Mouse (Mus musculus): ENCODE measurements around the gene Kcng3. TPM values are rescaled to one million over a fixed set of nuclear protein-coding genes. Genes with fewer than 3 reads are reported as not detected.

The Kcng3 gene
- polyA plus RNA-seq, 1 experiment from 2014 or later: not detected

DNA sequence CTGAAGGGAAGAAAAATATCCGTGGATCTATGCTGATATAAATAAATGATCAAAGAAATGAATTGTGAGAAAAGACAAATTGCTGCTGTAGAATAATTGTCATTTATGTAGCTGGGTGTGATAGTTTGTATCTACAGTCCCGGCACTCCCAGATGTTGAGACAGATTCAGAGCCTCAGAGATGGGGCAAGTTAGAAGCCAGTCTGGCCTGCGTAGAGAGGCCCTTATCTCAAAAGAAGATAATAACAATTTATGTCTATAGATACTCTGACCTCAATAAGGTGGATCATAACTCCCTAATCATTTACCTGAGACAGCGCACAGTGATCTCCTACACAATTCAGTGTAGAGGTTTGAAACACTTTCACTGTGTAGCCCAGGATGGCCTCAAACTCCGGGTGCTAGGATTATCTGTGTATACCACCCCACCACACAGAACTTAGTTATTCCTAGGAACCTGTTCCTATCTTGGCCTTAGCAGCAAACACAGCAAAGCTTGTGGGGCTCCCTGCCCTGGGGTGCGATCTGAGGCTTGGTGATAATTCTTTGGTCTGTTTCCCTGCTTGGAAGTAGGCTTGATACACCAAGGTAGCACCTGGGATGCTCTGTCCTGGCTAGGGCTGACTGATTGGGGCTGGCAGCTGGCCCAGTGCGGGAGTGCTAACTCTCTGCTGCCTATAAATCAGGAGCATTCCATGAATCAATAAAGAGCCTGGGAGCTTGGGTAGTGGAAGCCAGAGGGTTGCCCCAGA, 19.4 kb upstream of the Kcng3 start:
- DNase-seq (ENCODE audit: low spot score): no peak
- WGBS: 86% methylated on average over 7 of the region's 7 CpGs
- H3K27me3 ChIP-seq (replicated peaks; ENCODE audit: low read depth, poor library complexity, severe bottlenecking): no peaks in the 10 kb centered on the region
- no peaks in the 10 kb centered on the region for H3K9me3 ChIP-seq
- H3K4me1 ChIP-seq: peaks cover 6% of the 10 kb centered on the region; the same call in 1 of the 2 replicates
- no peak overlapping the region for H3K4me3 ChIP-seq
- no peaks in the 10 kb centered on the region for H3K36me3 ChIP-seq (replicated peaks)
- H3K27ac ChIP-seq (replicated peaks): no peak overlapping the region

DNA sequence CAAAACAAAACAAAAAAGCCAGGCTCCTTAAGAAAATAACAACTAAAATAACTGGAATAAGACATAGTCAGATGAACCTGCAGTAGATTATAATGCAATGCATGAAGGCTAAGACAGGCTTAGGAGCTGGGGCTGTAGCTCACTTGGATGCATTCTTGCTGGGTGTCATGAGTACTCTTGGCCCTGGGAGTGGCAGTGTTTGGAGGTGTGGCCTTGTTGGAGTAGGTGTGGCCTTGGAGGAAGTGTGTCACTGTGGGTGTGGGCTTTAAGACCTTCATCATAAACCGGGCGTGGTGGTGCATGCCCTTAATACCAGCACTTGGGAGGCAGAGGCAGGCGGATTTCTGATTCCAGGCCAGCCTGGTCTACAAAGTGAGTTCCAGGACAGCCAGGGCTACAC, 18.3 kb upstream of the Kcng3 start:
- WGBS: 90% methylated on average over 3 of the region's 3 CpGs
- DNase-seq (ENCODE audit: low spot score): no peak
- no peaks in the 10 kb centered on the region for H3K36me3 ChIP-seq (replicated peaks)
- H3K4me3 ChIP-seq: no peak overlapping the region
- H3K9me3 ChIP-seq: no peaks in the 10 kb centered on the region
- H3K27ac ChIP-seq (replicated peaks): no peak overlapping the region
- peaks cover 8% of the 10 kb centered on the region; the same call in 1 of the 2 replicates for H3K4me1 ChIP-seq
- no peaks in the 10 kb centered on the region for H3K27me3 ChIP-seq (replicated peaks; ENCODE audit: low read depth, poor library complexity, severe bottlenecking)

DNA sequence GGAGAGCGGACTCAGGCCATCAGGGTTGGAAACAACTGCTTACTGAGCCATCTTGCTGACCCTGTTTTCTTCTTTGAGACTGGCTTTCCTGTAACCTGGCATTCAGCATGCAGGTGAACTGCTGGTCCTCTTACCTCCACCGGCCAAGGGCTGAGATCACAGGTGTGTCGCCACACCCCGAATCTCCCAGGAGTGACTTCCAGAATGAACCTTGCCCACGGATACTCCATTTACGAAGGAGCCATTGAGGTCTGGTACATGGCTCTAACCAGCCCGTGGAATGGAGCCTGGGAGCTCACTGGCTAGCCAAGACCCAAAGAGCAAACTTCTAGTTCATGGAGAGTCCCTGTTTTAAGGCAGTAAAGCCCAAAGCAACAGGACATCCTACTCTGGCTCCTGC, 15.7 kb upstream of the Kcng3 start:
- WGBS: 92% methylated on average over 7 of the region's 7 CpGs

DNA sequence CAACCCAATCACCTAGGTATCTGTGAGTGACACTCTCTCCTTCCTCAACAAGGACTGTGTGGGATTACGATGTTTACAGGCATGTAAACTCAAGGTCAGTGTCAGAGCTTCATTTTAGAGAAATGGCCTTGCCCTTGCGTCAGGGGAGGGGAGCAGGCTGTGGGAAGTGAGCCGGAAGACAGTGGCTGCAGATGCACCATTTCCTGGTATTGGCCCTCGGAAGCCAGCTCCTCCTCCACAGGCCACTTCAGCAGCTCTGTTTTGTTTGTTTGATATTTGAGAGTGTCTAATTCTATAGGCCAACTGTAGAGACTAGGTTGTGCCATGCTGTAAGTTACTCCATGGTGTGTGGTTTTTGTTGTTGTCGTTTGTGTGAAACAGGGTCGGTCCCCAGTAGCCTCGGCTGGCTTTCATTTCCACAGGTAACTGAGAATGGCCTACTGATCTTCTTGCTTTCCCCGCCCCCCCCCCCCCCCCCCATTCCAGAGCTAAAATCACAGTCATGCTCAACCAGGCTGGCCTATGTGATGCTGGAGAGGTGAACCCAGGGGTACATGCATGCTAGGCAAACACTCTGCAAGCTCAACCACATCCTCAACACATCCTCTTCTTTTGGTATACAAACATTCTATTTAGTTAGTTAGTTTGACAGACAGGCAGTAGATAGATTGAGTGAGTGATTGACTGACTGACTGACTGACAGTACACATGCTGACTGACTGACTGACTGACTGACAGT, 14.9 kb upstream of the Kcng3 start:
- Histone ChIP-seq H3K36me3 (replicated peaks) (no peaks in the 10 kb centered on the region), H3K4me1 (peaks cover 2% of the 10 kb centered on the region; the same call in 1 of the 2 replicates), H3K27me3 (replicated peaks; ENCODE audit: low read depth, poor library complexity, severe bottlenecking) (no peaks in the 10 kb centered on the region), H3K9me3 (no peaks in the 10 kb centered on the region), H3K4me3 (no peak overlapping the region), H3K27ac (replicated peaks) (no peak overlapping the region)
- WGBS: 86% methylated on average over 8 of the region's 8 CpGs
- DNase-seq (ENCODE audit: low spot score): no peak

More for the DNA sequence above, 15.7 kb upstream of the Kcng3 start:
- no peak overlapping the region for H3K4me3 ChIP-seq
- H3K27ac ChIP-seq (replicated peaks): no peak overlapping the region
- H3K36me3 ChIP-seq (replicated peaks): no peaks in the 10 kb centered on the region
- H3K4me1 ChIP-seq: peaks cover 2% of the 10 kb centered on the region; the same call in 1 of the 2 replicates
- H3K27me3 ChIP-seq (replicated peaks; ENCODE audit: low read depth, poor library complexity, severe bottlenecking): no peaks in the 10 kb centered on the region
- no peak for DNase-seq (ENCODE audit: low spot score)
- H3K9me3 ChIP-seq: no peaks in the 10 kb centered on the region

DNA sequence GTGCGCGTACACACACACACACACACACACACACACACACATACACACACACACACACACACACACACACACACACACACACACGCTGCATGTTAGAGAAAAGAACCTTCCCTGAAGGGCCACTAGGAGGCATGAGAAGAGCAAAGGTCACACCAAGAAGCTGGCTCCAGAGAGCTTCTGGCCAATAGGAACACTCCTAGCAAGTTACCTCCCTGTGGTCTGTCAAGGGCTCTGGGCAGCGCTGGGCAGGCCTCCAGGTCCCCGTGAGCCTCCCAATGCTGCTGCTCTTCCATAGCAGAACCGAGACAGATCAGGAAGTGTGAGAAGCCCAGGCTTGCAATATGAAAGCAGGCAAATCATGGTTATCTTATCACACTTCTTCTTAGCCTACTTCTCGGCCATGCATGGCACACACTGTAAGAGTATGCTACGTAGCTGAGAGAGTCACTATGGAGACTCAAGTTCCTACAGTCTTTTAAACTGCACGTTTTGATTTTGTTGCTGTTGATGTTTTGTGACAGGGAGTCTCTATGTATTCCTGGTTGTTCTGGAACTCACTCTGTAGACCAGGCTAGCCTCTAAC, 13.6 kb upstream of the Kcng3 start:
- Histone ChIP-seq H3K27me3 (replicated peaks; ENCODE audit: low read depth, poor library complexity, severe bottlenecking) (no peaks in the 10 kb centered on the region), H3K27ac (replicated peaks) (no peak overlapping the region), H3K4me1 (peaks cover 2% of the 10 kb centered on the region; the same call in 1 of the 2 replicates), H3K9me3 (no peaks in the 10 kb centered on the region), H3K36me3 (replicated peaks) (no peaks in the 10 kb centered on the region), H3K4me3 (no peak overlapping the region)
- WGBS: 55% methylated on average over 9 of the region's 9 CpGs
- no peak for DNase-seq (ENCODE audit: low spot score)

DNA sequence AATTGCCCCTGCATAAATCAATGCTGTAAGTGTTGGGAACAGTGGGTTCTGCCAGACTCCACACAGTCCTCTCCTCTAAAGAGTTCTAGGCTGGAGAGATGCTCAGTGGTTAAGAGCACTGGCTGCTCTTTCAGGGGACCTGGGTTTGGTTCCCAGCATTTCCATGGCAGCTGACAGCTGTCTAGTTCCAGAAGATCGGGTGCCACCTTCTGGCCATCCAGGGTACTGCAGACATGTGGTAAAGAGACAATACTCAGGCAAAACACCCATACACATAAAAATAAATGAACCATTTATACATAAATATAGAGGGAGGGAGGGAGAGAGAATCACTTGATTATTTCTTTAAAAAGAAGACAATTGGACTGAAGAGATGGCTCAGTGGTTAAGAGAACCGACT, 5.7 kb upstream of the Kcng3 start:
- Histone ChIP-seq H3K36me3 (replicated peaks) (no peaks in the 10 kb centered on the region), H3K4me1 (peaks cover 11% of the 10 kb centered on the region), H3K27ac (replicated peaks) (no peak overlapping the region), H3K9me3 (0 out of 2 replicates have a peak, but pooled peaks cover 2% of the 10 kb centered on the region), H3K4me3 (no peak overlapping the region), H3K27me3 (replicated peaks; ENCODE audit: low read depth, poor library complexity, severe bottlenecking) (peaks cover 35% of the 10 kb centered on the region)
- 78% methylated on average over 2 of the region's 2 CpGs for whole genome bisulfite sequencing
- peak; percentile 36 for DNase-seq (ENCODE audit: low spot score)

DNA sequence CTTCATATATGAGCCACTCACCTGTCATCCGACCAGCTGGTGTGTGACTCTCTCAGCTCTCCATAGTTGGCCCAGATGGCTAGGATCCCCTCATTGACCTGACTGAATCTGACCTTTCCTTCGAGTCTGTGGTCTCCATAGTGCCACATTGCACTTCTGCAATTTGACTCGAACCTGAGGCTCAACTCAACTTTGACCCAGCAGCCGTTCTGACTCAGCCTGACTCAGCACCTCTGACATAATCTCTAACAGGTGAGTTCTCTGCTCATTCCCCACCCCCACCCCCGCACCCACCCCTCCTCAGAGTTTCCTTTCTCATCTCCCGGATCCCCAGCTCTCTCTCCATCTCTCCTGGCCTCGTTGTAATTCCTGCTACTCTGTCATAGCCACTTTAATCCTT, 4.7 kb upstream of the Kcng3 start:
- WGBS: 79% methylated on average over 7 of the region's 7 CpGs

GRCm38 (mm10) chr17:83632653-83633570, 1.2 kb upstream of the Kcng3 start:
- Histone ChIP-seq H3K4me3 (peak overlapping the region; percentile 64), H3K27ac (replicated peaks) (no peak overlapping the region), H3K4me1 (peaks cover 28% of the 10 kb centered on the region), H3K27me3 (replicated peaks; ENCODE audit: low read depth, poor library complexity, severe bottlenecking) (peaks cover 80% of the 10 kb centered on the region), H3K9me3 (0 out of 2 replicates have a peak, but pooled peaks cover 2% of the 10 kb centered on the region), H3K36me3 (replicated peaks) (no peaks in the 10 kb centered on the region)
- 1% methylated on average over 24 of the region's 24 CpGs for WGBS
- DNase-seq (ENCODE audit: low spot score): peak; percentile 79

More for the DNA sequence above, 4.7 kb upstream of the Kcng3 start:
- DNase-seq (ENCODE audit: low spot score): no peak
- Histone ChIP-seq H3K4me1 (peaks cover 20% of the 10 kb centered on the region), H3K36me3 (replicated peaks) (no peaks in the 10 kb centered on the region), H3K27me3 (replicated peaks; ENCODE audit: low read depth, poor library complexity, severe bottlenecking) (peaks cover 45% of the 10 kb centered on the region), H3K27ac (replicated peaks) (no peak overlapping the region), H3K4me3 (no peak overlapping the region), H3K9me3 (0 out of 2 replicates have a peak, but pooled peaks cover 2% of the 10 kb centered on the region)

GRCm38 (mm10) chr17:83630787-83631678, 662 bp downstream of the Kcng3 start:
- Histone ChIP-seq H3K27ac (replicated peaks) (peak overlapping the region; percentile 63; the same call in 1 of the 2 replicates), H3K4me3 (peak overlapping the region; percentile 64), H3K9me3 (no peaks in the 10 kb centered on the region), H3K27me3 (replicated peaks; ENCODE audit: low read depth, poor library complexity, severe bottlenecking) (peaks cover 94% of the 10 kb centered on the region), H3K4me1 (peaks cover 28% of the 10 kb centered on the region), H3K36me3 (replicated peaks) (no peaks in the 10 kb centered on the region)
- DNase-seq (ENCODE audit: low spot score): peak; percentile 57
- 3% methylated on average over 109 of the region's 109 CpGs for WGBS

DNA sequence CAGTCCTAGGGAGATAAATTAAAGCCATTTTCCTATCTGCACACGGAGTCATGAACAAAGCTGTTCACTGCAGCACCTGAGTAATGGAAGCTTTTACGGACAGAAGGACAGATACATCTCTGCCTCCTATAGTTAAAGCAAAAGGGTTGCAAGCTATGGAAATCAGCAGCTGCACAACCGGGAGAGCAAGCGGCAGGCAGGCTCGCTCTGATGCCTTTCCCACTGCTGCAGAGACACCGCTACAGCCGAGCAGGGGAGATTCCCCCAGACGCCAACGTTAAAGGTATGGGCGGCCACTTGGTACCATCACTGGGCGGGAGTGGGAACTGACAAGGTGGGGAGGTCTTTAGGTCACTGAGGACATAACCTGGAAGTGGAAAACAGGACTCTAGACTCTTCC, 17.8 kb downstream of the Kcng3 start:
- Histone ChIP-seq H3K27ac (replicated peaks) (no peak overlapping the region), H3K4me1 (peaks cover 13% of the 10 kb centered on the region), H3K36me3 (replicated peaks) (no peaks in the 10 kb centered on the region), H3K9me3 (0 out of 2 replicates have a peak, but pooled peaks cover 4% of the 10 kb centered on the region), H3K27me3 (replicated peaks; ENCODE audit: low read depth, poor library complexity, severe bottlenecking) (no peaks in the 10 kb centered on the region), H3K4me3 (no peak overlapping the region)
- WGBS: 47% methylated on average over 11 of the region's 11 CpGs
- DNase-seq (ENCODE audit: low spot score): no peak

- Histone ChIP-seq H3K4me1 (peaks cover 8% of the 10 kb centered on the region), H3K9me3 (0 out of 2 replicates have a peak, but pooled peaks cover 4% of the 10 kb centered on the region), H3K27ac (replicated peaks) (no peak overlapping the region), H3K4me3 (no peak overlapping the region), H3K27me3 (replicated peaks; ENCODE audit: low read depth, poor library complexity, severe bottlenecking) (no peaks in the 10 kb centered on the region), H3K36me3 (replicated peaks) (no peaks in the 10 kb centered on the region)
- WGBS: 79% methylated on average over 4 of the region's 4 CpGs
- no peak for DNase-seq (ENCODE audit: low spot score)
These were observed 22.2 kb downstream of the Kcng3 start for GRCm38 (mm10) chr17:83609532-83609931.
